Mouse (Mus musculus): ENCODE measurements around the gene Fshr.

DNA sequence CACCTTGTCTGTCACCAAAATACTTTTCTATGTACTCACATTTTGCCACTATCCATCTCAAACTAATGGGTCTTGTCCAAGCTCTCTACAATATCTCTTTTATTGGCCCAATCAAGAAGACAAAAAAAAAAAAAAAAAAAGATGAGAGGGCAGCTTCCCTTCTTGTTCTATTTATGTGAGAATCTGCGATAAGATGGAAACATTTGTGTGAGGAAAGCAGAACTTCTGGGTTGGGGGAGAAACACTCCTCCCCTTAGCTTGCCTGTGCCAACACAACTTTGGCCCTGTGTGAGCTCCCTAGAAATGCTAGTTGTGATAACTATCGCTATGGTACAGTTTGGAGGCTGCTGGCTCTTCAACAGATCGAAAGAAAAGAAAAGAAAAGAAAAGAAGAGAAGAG, 38.0 kb downstream of the Fshr start:
- no peak for TF ChIP-seq POLR2A (IDR thresholded peaks at IDR 0.05; ENCODE audit: insufficient read length, low read depth)
- TF ChIP-seq MYOD1 (IDR thresholded peaks at IDR 0.05; ENCODE audit: control insufficient read depth in 1 of 3, insufficient read length in 2 of 3, low read depth in 2 of 3): no peak
- no peak for TF ChIP-seq USF1 (IDR thresholded peaks at IDR 0.05; ENCODE audit: low read depth)
- no peak for TF ChIP-seq TCF12 (IDR thresholded peaks at IDR 0.05; ENCODE audit: insufficient read depth, poor library complexity, severe bottlenecking)
- TF ChIP-seq E2F4 (IDR thresholded peaks at IDR 0.05; ENCODE audit: insufficient read depth): no peak
- TF ChIP-seq CEBPB (IDR thresholded peaks at IDR 0.05; ENCODE audit: insufficient read depth, poor library complexity, severe bottlenecking): no peak
- TF ChIP-seq REST (IDR thresholded peaks at IDR 0.05; ENCODE audit: insufficient read depth, insufficient read length): no peak

All from myocyte (in vitro differentiated cells).